Mouse (Mus musculus): Measurements from ENCODE around the gene Kif16b. TPM values are rescaled to one million over a fixed set of nuclear protein-coding genes. Genes with fewer than 3 reads are reported as not detected.

The Kif16b gene
- polyA plus RNA-seq, 1 experiment from 2014 or later = 4.2 TPM

DNA sequence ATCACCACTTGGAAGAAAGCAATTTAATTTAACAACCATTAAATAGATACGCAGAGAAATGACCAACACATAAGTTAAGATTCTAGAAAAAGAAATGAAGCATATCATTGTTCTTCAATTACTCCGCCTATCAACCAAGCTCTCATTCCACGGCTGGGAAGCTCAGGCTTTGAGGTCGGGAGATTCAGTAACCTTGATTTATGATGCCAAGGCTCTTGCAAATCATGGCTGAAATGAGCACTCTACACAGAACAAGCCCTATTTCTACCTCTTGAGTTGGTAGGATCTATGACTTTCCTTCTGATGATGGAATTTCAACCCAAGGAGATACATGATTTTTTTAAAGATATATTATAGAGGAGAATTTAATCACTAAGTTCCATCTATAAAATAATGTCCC is 140.5 kb downstream of the Kif16b start:
- WGBS = 63% methylated on average over 4 of the region's 4 CpGs
- no peak overlapping the region for H3K27ac ChIP-seq
- no peak overlapping the region for H3K4me2 ChIP-seq
- no peaks in the 10 kb centered on the region for H3K36me3 ChIP-seq
- ATAC-seq (ENCODE audit: low FRiP score) = no peak
- H3K9me3 ChIP-seq = no peaks in the 10 kb centered on the region
- H3K4me1 ChIP-seq (replicated peaks) = no peaks in the 10 kb centered on the region
- no peak overlapping the region for H3K9ac ChIP-seq
- H3K27me3 ChIP-seq = no peaks in the 10 kb centered on the region
- no peak overlapping the region for H3K4me3 ChIP-seq

DNA sequence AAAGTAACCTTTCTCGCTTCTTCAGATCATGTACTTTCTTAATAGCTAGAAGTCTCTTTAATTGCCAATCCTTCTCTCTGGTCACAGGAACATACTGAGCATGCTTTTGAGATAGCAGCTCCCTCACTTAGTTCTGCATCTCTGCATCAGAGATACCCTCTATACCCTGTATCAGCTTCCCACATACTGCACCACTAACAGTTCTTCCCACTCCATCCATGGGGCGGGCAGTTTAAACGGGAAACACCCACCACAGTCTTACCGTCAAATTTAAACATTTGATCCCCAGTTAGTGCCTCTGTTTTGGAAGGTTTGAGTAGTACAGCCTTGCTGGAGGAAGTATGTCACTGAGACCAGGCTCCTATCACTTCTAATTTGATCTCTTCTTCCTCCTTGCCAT is 142.1 kb downstream of the Kif16b start:
- 96% methylated on average over 4 of the region's 4 CpGs for WGBS
- Histone ChIP-seq H3K9me3 (no peaks in the 10 kb centered on the region), H3K36me3 (no peaks in the 10 kb centered on the region), H3K4me1 (replicated peaks) (no peaks in the 10 kb centered on the region), H3K4me3 (no peak overlapping the region), H3K9ac (no peak overlapping the region), H3K4me2 (no peak overlapping the region), H3K27ac (no peak overlapping the region), H3K27me3 (no peaks in the 10 kb centered on the region)
- no peak for ATAC-seq (ENCODE audit: low FRiP score)

DNA sequence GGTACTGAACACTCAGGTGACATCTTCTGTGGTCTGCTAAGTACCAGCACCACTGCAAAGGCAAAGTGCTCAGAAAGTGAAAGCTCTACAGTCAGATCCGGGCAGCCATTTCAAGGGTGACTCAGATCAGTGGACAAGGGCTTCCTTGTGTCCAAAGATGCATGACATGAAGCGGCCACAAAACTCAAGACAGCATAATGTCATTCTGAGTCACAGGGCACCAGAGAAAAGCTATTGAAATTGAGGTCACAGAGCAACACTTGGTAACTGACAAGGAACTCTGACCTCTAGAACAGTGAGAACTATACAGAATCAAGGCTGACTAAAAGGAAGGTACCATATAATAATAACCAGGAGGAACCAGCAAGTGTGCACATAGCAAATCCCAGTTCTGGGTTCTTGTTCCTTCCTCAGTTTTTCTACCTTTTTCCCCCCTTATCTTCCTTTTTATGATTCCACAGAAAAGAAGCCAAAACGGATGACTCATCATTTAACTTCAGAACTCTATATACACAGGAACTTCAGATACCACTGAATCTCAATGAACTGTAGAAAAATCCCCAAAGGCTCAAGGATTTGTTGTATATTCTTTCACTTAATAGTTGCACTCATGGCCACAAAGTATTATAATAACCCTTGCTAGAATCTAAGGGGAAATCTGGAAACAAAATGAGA is 143.1 kb downstream of the Kif16b start:
- Histone ChIP-seq H3K9ac (no peak overlapping the region), H3K27me3 (no peaks in the 10 kb centered on the region), H3K4me2 (no peak overlapping the region), H3K9me3 (no peaks in the 10 kb centered on the region), H3K27ac (no peak overlapping the region), H3K4me1 (replicated peaks) (no peaks in the 10 kb centered on the region), H3K4me3 (no peak overlapping the region), H3K36me3 (no peaks in the 10 kb centered on the region)
- no peak for ATAC-seq (ENCODE audit: low FRiP score)
- WGBS = 64% methylated on average over 3 of the region's 3 CpGs

GRCm38 (mm10) chr2:142739338-142739737 is 162.0 kb downstream of the Kif16b start:
- Histone ChIP-seq H3K27me3 (no peaks in the 10 kb centered on the region), H3K4me3 (no peak overlapping the region), H3K9me3 (no peaks in the 10 kb centered on the region), H3K4me2 (no peak overlapping the region), H3K27ac (no peak overlapping the region), H3K4me1 (replicated peaks) (no peaks in the 10 kb centered on the region), H3K36me3 (peaks cover 6% of the 10 kb centered on the region; the same call in 1 of the 2 replicates), H3K9ac (no peak overlapping the region)
- ATAC-seq (ENCODE audit: low FRiP score) = no peak
- WGBS = 76% methylated on average over 2 of the region's 2 CpGs

- WGBS = 85% methylated on average over 2 of the region's 2 CpGs
- H3K9ac ChIP-seq = no peak overlapping the region
- no peak for ATAC-seq (ENCODE audit: low FRiP score)
These were observed 162.8 kb downstream of the Kif16b start for GRCm38 (mm10) chr2:142738488-142738887.

DNA sequence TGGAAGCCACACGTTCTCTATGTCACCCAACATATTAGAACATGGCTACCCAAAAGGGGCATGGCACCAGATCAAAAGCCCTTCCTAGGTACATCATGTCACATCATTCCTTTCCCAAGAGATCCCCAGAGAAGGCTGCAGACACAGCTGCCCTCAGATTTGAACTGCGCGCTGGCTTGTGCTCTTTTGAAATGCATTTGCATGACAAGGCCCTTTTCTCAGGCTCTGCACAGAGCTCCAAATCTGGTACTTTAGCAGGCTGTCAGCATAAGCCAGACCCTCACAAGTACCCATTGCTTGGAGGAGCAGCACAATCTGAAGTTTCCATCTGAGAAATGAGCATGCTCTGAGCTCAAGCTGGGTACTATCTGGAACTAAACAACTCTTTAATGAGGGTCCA is 165.6 kb downstream of the Kif16b start:
- ATAC-seq (ENCODE audit: low FRiP score) = no peak
- no peaks in the 10 kb centered on the region for H3K9me3 ChIP-seq
- 47% methylated on average over 3 of the region's 3 CpGs for WGBS

More at GRCm38 (mm10) chr2:142738488-142738887, 162.8 kb downstream of the Kif16b start:
- Histone ChIP-seq H3K4me3 (no peak overlapping the region), H3K27ac (no peak overlapping the region), H3K27me3 (no peaks in the 10 kb centered on the region), H3K9me3 (no peaks in the 10 kb centered on the region), H3K4me2 (no peak overlapping the region), H3K36me3 (peaks cover 6% of the 10 kb centered on the region; the same call in 1 of the 2 replicates), H3K4me1 (replicated peaks) (no peaks in the 10 kb centered on the region)

GRCm38 (mm10) chr2:142734046-142734445 is 167.3 kb downstream of the Kif16b start:
- Histone ChIP-seq H3K27me3 (no peaks in the 10 kb centered on the region), H3K36me3 (no peaks in the 10 kb centered on the region), H3K9me3 (no peaks in the 10 kb centered on the region), H3K9ac (no peak overlapping the region), H3K4me2 (no peak overlapping the region), H3K4me1 (replicated peaks) (no peaks in the 10 kb centered on the region), H3K4me3 (no peak overlapping the region), H3K27ac (no peak overlapping the region)
- WGBS = 92% methylated on average over 2 of the region's 2 CpGs
- ATAC-seq (ENCODE audit: low FRiP score) = no peak

More for the DNA sequence above, 165.6 kb downstream of the Kif16b start:
- H3K4me2 ChIP-seq = no peak overlapping the region
- peaks cover 5% of the 10 kb centered on the region; the same call in 1 of the 2 replicates for H3K36me3 ChIP-seq
- no peak overlapping the region for H3K4me3 ChIP-seq
- H3K4me1 ChIP-seq (replicated peaks) = no peaks in the 10 kb centered on the region
- no peak overlapping the region for H3K9ac ChIP-seq
- H3K27ac ChIP-seq = no peak overlapping the region
- H3K27me3 ChIP-seq = no peaks in the 10 kb centered on the region

GRCm38 (mm10) chr2:142732370-142732769 is 169.0 kb downstream of the Kif16b start:
- WGBS = 95% methylated on average over 4 of the region's 4 CpGs
- H3K27ac ChIP-seq = no peak overlapping the region
- H3K27me3 ChIP-seq = no peaks in the 10 kb centered on the region
- no peak for ATAC-seq (ENCODE audit: low FRiP score)
- H3K36me3 ChIP-seq = no peaks in the 10 kb centered on the region
- no peaks in the 10 kb centered on the region for H3K9me3 ChIP-seq
- no peaks in the 10 kb centered on the region for H3K4me1 ChIP-seq (replicated peaks)
- H3K9ac ChIP-seq = no peak overlapping the region
- no peak overlapping the region for H3K4me3 ChIP-seq
- no peak overlapping the region for H3K4me2 ChIP-seq

DNA sequence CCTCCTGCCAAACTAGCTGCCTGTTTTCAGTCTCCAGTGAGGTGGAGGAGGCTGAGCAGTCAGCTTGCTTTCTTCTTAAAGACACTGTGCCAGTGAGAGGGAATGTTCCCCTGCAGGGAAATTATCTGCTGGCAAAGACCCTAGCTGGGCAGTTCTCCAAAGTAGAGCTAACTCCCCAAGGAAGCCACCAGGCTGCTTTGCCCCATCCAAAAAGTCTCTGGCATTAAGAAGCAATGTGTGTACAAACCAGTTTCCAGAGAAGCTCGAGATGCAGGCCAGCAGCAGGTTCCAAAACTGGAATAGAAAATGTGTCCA is 169.6 kb downstream of the Kif16b start:
- Histone ChIP-seq H3K9me3 (no peaks in the 10 kb centered on the region), H3K4me1 (replicated peaks) (no peaks in the 10 kb centered on the region), H3K36me3 (no peaks in the 10 kb centered on the region), H3K27me3 (no peaks in the 10 kb centered on the region), H3K9ac (no peak overlapping the region), H3K4me3 (no peak overlapping the region), H3K4me2 (no peak overlapping the region), H3K27ac (no peak overlapping the region)
- WGBS = 68% methylated on average over 1 of the region's 1 CpGs
- ATAC-seq (ENCODE audit: low FRiP score) = peak; percentile 82

- Histone ChIP-seq H3K9ac (no peak overlapping the region), H3K27ac (no peak overlapping the region), H3K4me1 (replicated peaks) (no peaks in the 10 kb centered on the region), H3K27me3 (no peaks in the 10 kb centered on the region), H3K4me2 (no peak overlapping the region), H3K4me3 (no peak overlapping the region), H3K36me3 (no peaks in the 10 kb centered on the region), H3K9me3 (no peaks in the 10 kb centered on the region)
- ATAC-seq (ENCODE audit: low FRiP score) = peak; percentile 49; the same call in 1 of the 2 replicates
- WGBS = 80% methylated on average over 10 of the region's 10 CpGs
These were observed 170.1 kb downstream of the Kif16b start for GRCm38 (mm10) chr2:142731016-142731777.

GRCm38 (mm10) chr2:142724215-142725001 is 176.9 kb downstream of the Kif16b start:
- Histone ChIP-seq H3K4me2 (no peak overlapping the region), H3K4me3 (no peak overlapping the region), H3K9me3 (no peaks in the 10 kb centered on the region), H3K27me3 (no peaks in the 10 kb centered on the region), H3K4me1 (replicated peaks) (no peaks in the 10 kb centered on the region), H3K9ac (no peak overlapping the region), H3K36me3 (no peaks in the 10 kb centered on the region), H3K27ac (no peak overlapping the region)
- ATAC-seq (ENCODE audit: low FRiP score) = no peak
- WGBS = 87% methylated on average over 7 of the region's 7 CpGs

GRCm38 (mm10) chr2:142720174-142720573 is 181.2 kb downstream of the Kif16b start:
- Histone ChIP-seq H3K4me3 (no peak overlapping the region), H3K4me1 (replicated peaks) (no peaks in the 10 kb centered on the region)
- ATAC-seq (ENCODE audit: low FRiP score) = no peak

More at GRCm38 (mm10) chr2:142720174-142720573, 181.2 kb downstream of the Kif16b start:
- Histone ChIP-seq H3K27me3 (no peaks in the 10 kb centered on the region), H3K36me3 (no peaks in the 10 kb centered on the region), H3K27ac (no peak overlapping the region), H3K9me3 (no peaks in the 10 kb centered on the region), H3K4me2 (no peak overlapping the region), H3K9ac (no peak overlapping the region)
- 87% methylated on average over 2 of the region's 2 CpGs for WGBS
